Mouse (Mus musculus) MEL (cell line): Measurements from ENCODE around the gene Izumo1. TPM values are rescaled to one million over a fixed set of nuclear protein-coding genes. Genes with fewer than 3 reads are reported as not detected.

Source experiments
- DNase-seq: peaks from one replicate; pipeline ENCODE4 v3.0.0; 2011; ENCODE audit warnings: low read depth, low spot score
- H3K27ac ChIP-seq: 2 replicates; pipeline ENCODE4 v1.5.1; 2012; ENCODE audit warnings: low read depth, mild to moderate bottlenecking, control low read depth, low read length, moderate library complexity; ENCODE audit not compliant: control insufficient read depth
- H3K27me3 ChIP-seq, 2 experiments: fragments of 150-350 bp in 1 of 2; sonication (generic) in 1 of 2; 2 replicates each; pipeline ENCODE4 v1.6.1; 2012; ENCODE audit warnings: low read length in 2 of 2, mild to moderate bottlenecking in 2 of 2, improper control_type of control experiment in 1 of 2, moderate library complexity in 1 of 2; ENCODE audit not compliant: insufficient read depth in 2 of 2, control insufficient read depth in 1 of 2
- H3K36me3 ChIP-seq, 2 experiments: 2 replicates each; pipeline ENCODE4 v1.6.1; 2012 to 2014; ENCODE audit warnings: low read length in 2 of 2, improper control_type of control experiment in 1 of 2, inconsistent platforms in 1 of 2, mild to moderate bottlenecking in 1 of 2; ENCODE audit not compliant: insufficient read depth in 2 of 2, control insufficient read depth in 1 of 2
- H3K4me1 ChIP-seq, 2 experiments: fragments of 150-350 bp in 1 of 2; sonication (generic) in 1 of 2; 2 replicates each; pipeline ENCODE4 v1.6.1; 2012; ENCODE audit warnings: low read length in 2 of 2, improper control_type of control experiment in 1 of 2, mild to moderate bottlenecking in 1 of 2; ENCODE audit not compliant: insufficient read depth in 2 of 2, control insufficient read depth in 1 of 2
- H3K4me3 ChIP-seq, 2 experiments: fragments of 150-350 bp in 1 of 2; sonication (generic) in 1 of 2; 2 replicates each; pipeline ENCODE4 v1.5.1; 2012; ENCODE audit warnings: low read depth in 2 of 2, low read length in 2 of 2, mild to moderate bottlenecking in 2 of 2, moderate library complexity in 2 of 2, control low read depth in 1 of 2, improper control_type of control experiment in 1 of 2; ENCODE audit not compliant: control insufficient read depth in 1 of 2, insufficient read depth in 1 of 2
- H3K79me2 ChIP-seq: 2 replicates; pipeline ENCODE4 v1.6.1; 2012; ENCODE audit warnings: mild to moderate bottlenecking, low read length, moderate library complexity; ENCODE audit not compliant: control insufficient read depth, poor library complexity, insufficient read depth
- H3K9ac ChIP-seq: 2 replicates; pipeline ENCODE4 v1.6.1; 2012; ENCODE audit warnings: low read depth, mild to moderate bottlenecking, control low read depth, low read length, moderate library complexity; ENCODE audit not compliant: control insufficient read depth, poor library complexity, severe bottlenecking
- H3K9me3 ChIP-seq: fragments of 150-350 bp; sonication (generic); replicated peaks from 2 replicates; pipeline ENCODE4 v1.6.1; 2012; ENCODE audit warnings: mild to moderate bottlenecking, low read length, improper control_type of control experiment, moderate library complexity; ENCODE audit not compliant: insufficient read depth
- BHLHE40 ChIP-seq: IDR thresholded peaks from 2 replicates; pipeline ENCODE4 v1.6.1; 2012; ENCODE audit warnings: low read depth, mild to moderate bottlenecking, inconsistent platforms, low read length, improper control_type of control experiment, borderline replicate concordance
- CHD2 ChIP-seq: IDR thresholded peaks from 2 replicates; pipeline ENCODE4 v1.6.1; 2011; ENCODE audit warnings: low read length, improper control_type of control experiment
- E2F4 ChIP-seq: IDR thresholded peaks from 2 replicates; pipeline ENCODE4 v1.6.1; 2011; ENCODE audit warnings: low read depth, low read length, improper control_type of control experiment, borderline replicate concordance
- ELF1 ChIP-seq: IDR thresholded peaks from 2 replicates; pipeline ENCODE4 v1.6.1; 2014; ENCODE audit warnings: low read depth, mild to moderate bottlenecking, inconsistent platforms, low read length, improper control_type of control experiment, moderate library complexity
- ETS1 ChIP-seq: IDR thresholded peaks from 2 replicates; pipeline ENCODE4 v1.6.1; 2012; ENCODE audit warnings: low read depth, mild to moderate bottlenecking, inconsistent platforms, low read length, improper control_type of control experiment, moderate library complexity
- GABPA ChIP-seq: IDR thresholded peaks from 2 replicates; pipeline ENCODE4 v1.6.1; 2012; ENCODE audit warnings: low read depth, mild to moderate bottlenecking, inconsistent platforms, low read length, improper control_type of control experiment, moderate library complexity
- GATA1 ChIP-seq: IDR thresholded peaks from 2 replicates; pipeline ENCODE4 v1.6.1; 2011; ENCODE audit warnings: low read depth, low read length, improper control_type of control experiment
- HCFC1 ChIP-seq: IDR thresholded peaks from 2 replicates; pipeline ENCODE4 v1.6.1; 2012; ENCODE audit warnings: low read depth, mild to moderate bottlenecking, inconsistent platforms, low read length, improper control_type of control experiment, moderate library complexity
- JUND ChIP-seq: IDR thresholded peaks from 2 replicates; pipeline ENCODE4 v1.6.1; 2011; ENCODE audit warnings: low read depth, mild to moderate bottlenecking, improper control_type of control experiment, low read length
- MAFK ChIP-seq: IDR thresholded peaks from 2 replicates; pipeline ENCODE4 v1.6.1; 2011; ENCODE audit warnings: low read depth, mild to moderate bottlenecking, low read length, improper control_type of control experiment, borderline replicate concordance
- MXI1 ChIP-seq: IDR thresholded peaks from 2 replicates; pipeline ENCODE4 v1.6.1; 2011; ENCODE audit warnings: mild to moderate bottlenecking, low read depth, low read length, improper control_type of control experiment
- NRF1 ChIP-seq: IDR thresholded peaks from 2 replicates; pipeline ENCODE4 v1.6.1; 2014; ENCODE audit warnings: low read depth, mild to moderate bottlenecking, inconsistent platforms, low read length, improper control_type of control experiment, moderate library complexity; ENCODE audit not compliant: poor library complexity, insufficient read depth, severe bottlenecking
- RAD21 ChIP-seq: IDR thresholded peaks from 2 replicates; pipeline ENCODE4 v1.6.1; 2011; ENCODE audit warnings: mild to moderate bottlenecking, low read depth, low read length, improper control_type of control experiment
- SIN3A ChIP-seq: IDR thresholded peaks from 2 replicates; pipeline ENCODE4 v1.6.1; 2012; ENCODE audit warnings: low read length, improper control_type of control experiment, inconsistent platforms
- TAL1 ChIP-seq: IDR thresholded peaks from 2 replicates; pipeline ENCODE4 v1.6.1; 2012; ENCODE audit warnings: mild to moderate bottlenecking, inconsistent platforms, low read length, moderate library complexity, mixed read lengths
- TBP ChIP-seq: IDR thresholded peaks from 2 replicates; pipeline ENCODE4 v1.8.0; 2011; ENCODE audit warnings: low read depth, low read length, improper control_type of control experiment
- UBTF ChIP-seq: IDR thresholded peaks from 2 replicates; pipeline ENCODE4 v1.6.1; 2012; ENCODE audit warnings: low read depth, mild to moderate bottlenecking, inconsistent platforms, low read length, improper control_type of control experiment, moderate library complexity, borderline replicate concordance; ENCODE audit not compliant: insufficient read depth
- USF1 ChIP-seq: IDR thresholded peaks from 2 replicates; pipeline ENCODE4 v1.6.1; 2014; ENCODE audit warnings: low read depth, mild to moderate bottlenecking, inconsistent platforms, low read length, improper control_type of control experiment, moderate library complexity
- ZC3H11A ChIP-seq: IDR thresholded peaks from 2 replicates; pipeline ENCODE4 v1.6.1; 2012; ENCODE audit warnings: low read depth, mild to moderate bottlenecking, inconsistent platforms, low read length, improper control_type of control experiment
- polyA plus RNA-seq, 2 experiments: library from polyadenylated mRNA; stranded (reverse) in 1 of 2; unstranded in 1 of 2; fragments of >175 nt in 1 of 2; fragments of >200 nt in 1 of 2; gene quantifications; 2 replicates each; pipeline versions ENCODE4 v1.2.1 to v1.2.4; 2012; ENCODE audit warnings: low replicate concordance in 2 of 2, low read depth in 1 of 2; ENCODE audit not compliant: insufficient read length in 2 of 2, insufficient read depth in 1 of 2, missing spikeins in 1 of 2
- total RNA-seq: library from RNA; depleted of rRNA; stranded (reverse); fragments of 300-350 nt; gene quantifications from 2 replicates; pipeline ENCODE4 v1.2.3, GENCODE M21; 2012

Gene Izumo1
- total and polyA plus RNA-seq, 3 experiments: 0.04 TPM; not detected in 2

DNA sequence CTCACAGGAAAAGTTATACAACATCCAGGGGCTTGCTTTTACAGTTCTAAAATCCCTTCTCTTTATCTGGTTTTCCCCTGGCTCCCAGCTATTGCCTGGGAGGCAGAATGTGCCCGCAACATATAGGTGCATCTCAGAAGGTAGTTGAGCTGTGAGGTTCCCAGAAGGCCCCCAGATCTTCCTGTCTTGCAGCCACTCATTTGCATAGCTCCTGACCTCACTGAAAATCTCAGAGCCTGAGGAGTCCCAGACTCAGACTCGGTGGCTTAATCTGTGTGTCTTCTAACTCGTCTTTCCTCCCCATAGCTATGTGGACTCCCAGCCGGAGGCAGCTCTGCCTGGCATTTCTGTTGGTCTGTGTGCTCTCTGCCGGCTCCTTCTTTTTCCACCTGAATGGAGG is 3.3 kb upstream of the Izumo1 start:
- H3K9me3 ChIP-seq: no peaks in the 10 kb centered on the region
- DNase-seq: no peak
- peaks cover 0 to 2% of the 10 kb centered on the region in 2 experiments; a peak in 2 of 4 replicates for H3K36me3 ChIP-seq
- H3K27ac ChIP-seq: no peak overlapping the region
- H3K4me1 ChIP-seq: peaks cover 9 to 26% of the 10 kb centered on the region in 2 experiments; a peak in 3 of 4 replicates
- no peaks in the 10 kb centered on the region for H3K79me2 ChIP-seq
- no peak for TF ChIP-seq ELF1
- no peak for TF ChIP-seq GABPA
- TF ChIP-seq NRF1: no peak
- TF ChIP-seq UBTF: no peak
- no peak for TF ChIP-seq E2F4
- no peak for TF ChIP-seq GATA1
- TF ChIP-seq MXI1: no peak
- TF ChIP-seq TBP: no peak
- no peak for TF ChIP-seq TAL1
- no peak for TF ChIP-seq ZC3H11A
- no peak for TF ChIP-seq ETS1
- H3K4me3 ChIP-seq: no peak overlapping the region
- H3K9ac ChIP-seq: no peak overlapping the region
- H3K27me3 ChIP-seq: peaks cover 0 to 2% of the 10 kb centered on the region in 2 experiments; a peak in 2 of 4 replicates

DNA sequence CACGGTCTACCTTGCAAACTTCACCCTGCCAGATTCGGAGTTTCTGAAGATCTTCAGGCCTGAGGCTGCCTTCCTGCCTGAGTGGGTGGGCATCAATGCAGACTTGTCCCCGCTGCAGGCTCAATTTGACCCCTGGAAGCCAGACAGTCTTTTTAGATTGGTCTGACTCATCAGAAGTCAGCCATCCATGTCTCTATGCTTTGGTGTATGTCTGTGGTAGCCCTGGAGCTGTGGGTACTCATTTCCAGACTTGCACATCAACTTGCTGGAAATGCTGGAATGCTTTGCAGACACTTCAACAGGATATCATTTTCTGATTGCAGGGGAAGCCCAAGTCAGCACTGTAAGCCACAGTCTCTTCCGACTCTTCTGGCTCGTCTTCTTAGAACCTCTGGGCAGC is 2.0 kb upstream of the Izumo1 start:
- Histone ChIP-seq H3K27me3 (peaks cover 0 to 2% of the 10 kb centered on the region in 2 experiments; a peak in 2 of 4 replicates), H3K4me3 (no peak overlapping the region), H3K36me3 (peaks cover 0 to 2% of the 10 kb centered on the region in 2 experiments; a peak in 1 of 4 replicates)

DNA sequence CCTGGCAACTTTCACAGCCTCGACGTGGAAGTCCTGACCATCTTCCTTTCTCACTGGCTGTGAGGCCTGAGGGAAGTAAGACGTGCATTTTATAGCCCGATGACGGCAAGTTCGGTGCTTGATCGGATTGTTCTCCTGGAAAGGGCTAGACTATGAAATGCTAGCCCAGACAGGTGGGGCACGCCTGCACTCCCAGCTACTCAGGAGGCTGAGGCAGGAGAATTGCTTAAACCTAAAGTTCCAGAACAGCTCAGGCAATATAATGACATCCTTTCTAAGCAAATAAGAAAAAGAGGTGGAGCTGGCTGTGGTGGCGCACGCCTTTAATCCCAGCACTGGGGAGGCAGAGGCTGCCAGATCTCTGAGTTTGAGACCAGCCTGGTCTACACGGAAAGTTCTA is 1.9 kb downstream of the Izumo1 start:
- H3K27ac ChIP-seq: no peak overlapping the region
- TF ChIP-seq RAD21 (no peak), SIN3A (no peak), CHD2 (no peak), BHLHE40 (no peak), ELF1 (no peak), MAFK (no peak), JUND (no peak)
- H3K79me2 ChIP-seq: peaks cover 1% of the 10 kb centered on the region; the same call in 1 of the 2 replicates
- H3K36me3 ChIP-seq: no peaks in the 10 kb centered on the region
- no peak overlapping the region for H3K9ac ChIP-seq
- H3K9me3 ChIP-seq: no peaks in the 10 kb centered on the region
- no peak overlapping the region for H3K4me3 ChIP-seq
- peaks cover 0 to 2% of the 10 kb centered on the region in 2 experiments; a peak in 2 of 4 replicates for H3K27me3 ChIP-seq
- peak; percentile 42 for DNase-seq
- H3K4me1 ChIP-seq: peaks cover 0 to 15% of the 10 kb centered on the region in 2 experiments; a peak in 2 of 4 replicates

More for the DNA sequence above, 2.0 kb upstream of the Izumo1 start:
- no peaks in the 10 kb centered on the region for H3K9me3 ChIP-seq
- H3K9ac ChIP-seq: no peak overlapping the region
- H3K4me1 ChIP-seq: peaks cover 8 to 18% of the 10 kb centered on the region in 2 experiments; a peak in 3 of 4 replicates
- no peaks in the 10 kb centered on the region for H3K79me2 ChIP-seq
- TF ChIP-seq HCFC1 (no peak), E2F4 (no peak), USF1 (no peak)
- TF ChIP-seq, all 39 proteins: peak for 0
- no peak for DNase-seq
- H3K27ac ChIP-seq: no peak overlapping the region
